Mouse (Mus musculus) forebrain, embryonic 15.5 days (tissue): ENCODE measurements around the gene Hectd1. TPM values are rescaled to one million over a fixed set of nuclear protein-coding genes. Genes with fewer than 3 reads are reported as not detected.

Source experiments
- ATAC-seq: fragments of 200-750 bp; cut with Nextera tagmentation; replicated peaks from 2 replicates; pipeline ENCODE4 v1.8.0; 2017; ENCODE audit warnings: mild to moderate bottlenecking, moderate TSS enrichment, moderate library complexity
- H3K27ac ChIP-seq: fragments of 300-500 bp; sonication (generic); replicated peaks from 2 replicates; pipeline ENCODE4 v1.5.1; 2015; ENCODE audit warnings: mild to moderate bottlenecking, inconsistent platforms
- H3K27me3 ChIP-seq: fragments of 300-500 bp; sonication (generic); 2 replicates; pipeline ENCODE4 v1.6.1; 2015; ENCODE audit warnings: inconsistent platforms
- H3K36me3 ChIP-seq: fragments of 300-500 bp; sonication (generic); 2 replicates; pipeline ENCODE4 v1.6.1; 2015; ENCODE audit warnings: mild to moderate bottlenecking, inconsistent platforms
- H3K4me1 ChIP-seq: fragments of 300-500 bp; sonication (generic); 2 replicates; pipeline ENCODE4 v1.6.1; 2015; ENCODE audit warnings: inconsistent platforms
- H3K4me2 ChIP-seq: fragments of 300-500 bp; sonication (generic); replicated peaks from 2 replicates; pipeline ENCODE4 v1.6.1; 2015; ENCODE audit warnings: mild to moderate bottlenecking, inconsistent platforms
- H3K4me3 ChIP-seq: fragments of 300-500 bp; sonication (generic); 2 replicates; pipeline ENCODE4 v1.5.1; 2015; ENCODE audit warnings: mild to moderate bottlenecking, inconsistent platforms
- H3K9ac ChIP-seq: fragments of 300-500 bp; sonication (generic); replicated peaks from 2 replicates; pipeline ENCODE4 v1.6.1; 2015; ENCODE audit warnings: mild to moderate bottlenecking, inconsistent platforms
- H3K9me3 ChIP-seq: fragments of 300-500 bp; sonication (generic); 2 replicates; pipeline ENCODE4 v1.6.1; 2016; ENCODE audit warnings: inconsistent platforms
- WGBS: fragments of 180-500 bp; shearing (Covaris S2); methylation state at CpG from one replicate; pipeline ENCODE4 v1.1.7; 2015; ENCODE audit warnings: mixed read lengths; 5-methylcytosine and 5-hydroxymethylcytosine counted together
- polyA plus RNA-seq: library from polyadenylated mRNA; unstranded; fragments of >200 nt; fragmentation: Nextera tagmentation; extraction: Ambion mirVana; gene quantifications from 2 replicates; pipeline ENCODE4 v1.2.1, GENCODE M21; 2015

Gene Hectd1
- polyA plus RNA-seq, 1 experiment from 2014 or later, result 42.7 TPM

DNA sequence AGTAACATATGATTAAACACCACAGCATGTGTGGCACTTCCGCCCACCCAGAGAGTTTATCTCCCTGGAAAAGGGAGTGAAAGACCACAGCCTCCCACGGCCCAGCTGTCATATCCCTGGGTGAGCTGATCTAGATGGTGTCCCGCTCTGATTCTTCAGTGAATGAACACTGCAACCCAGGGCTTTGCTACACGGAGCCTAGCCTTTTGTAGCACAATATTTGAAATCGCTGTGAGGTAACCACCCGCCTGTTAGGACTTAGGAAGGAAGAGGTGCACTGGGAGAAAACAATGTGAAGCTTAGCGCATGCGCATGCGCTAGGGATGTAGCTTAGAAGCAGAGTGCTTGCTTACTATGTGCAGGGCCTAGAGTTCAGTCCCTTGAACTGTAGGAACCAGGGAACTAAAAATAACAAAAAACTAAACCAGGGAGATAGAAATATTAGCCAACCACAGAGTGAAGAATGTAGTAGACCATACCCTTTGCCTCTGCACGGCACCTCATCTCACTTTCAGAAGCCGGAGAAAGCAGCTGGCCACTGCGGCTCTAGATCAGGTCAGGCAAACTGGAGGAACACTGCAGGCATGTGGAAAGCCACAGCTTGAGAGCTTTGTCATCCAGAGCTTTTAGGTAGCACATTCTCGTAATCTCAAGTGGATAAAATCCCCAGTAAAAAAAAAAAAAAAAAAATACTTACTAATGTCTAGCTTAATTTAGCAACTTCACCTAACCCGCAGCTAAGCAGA, 120.2 kb downstream of the Hectd1 start:
- H3K4me1 ChIP-seq, result no peaks in the 10 kb centered on the region
- WGBS, result 64% methylated on average over 14 of the region's 14 CpGs
- H3K4me3 ChIP-seq, result no peak overlapping the region
- H3K4me2 ChIP-seq, result no peak overlapping the region
- no peaks in the 10 kb centered on the region for H3K9me3 ChIP-seq
- no peaks in the 10 kb centered on the region for H3K27me3 ChIP-seq
- no peak for ATAC-seq
- H3K9ac ChIP-seq, result no peak overlapping the region
- H3K36me3 ChIP-seq, result no peaks in the 10 kb centered on the region
- no peak overlapping the region for H3K27ac ChIP-seq

DNA sequence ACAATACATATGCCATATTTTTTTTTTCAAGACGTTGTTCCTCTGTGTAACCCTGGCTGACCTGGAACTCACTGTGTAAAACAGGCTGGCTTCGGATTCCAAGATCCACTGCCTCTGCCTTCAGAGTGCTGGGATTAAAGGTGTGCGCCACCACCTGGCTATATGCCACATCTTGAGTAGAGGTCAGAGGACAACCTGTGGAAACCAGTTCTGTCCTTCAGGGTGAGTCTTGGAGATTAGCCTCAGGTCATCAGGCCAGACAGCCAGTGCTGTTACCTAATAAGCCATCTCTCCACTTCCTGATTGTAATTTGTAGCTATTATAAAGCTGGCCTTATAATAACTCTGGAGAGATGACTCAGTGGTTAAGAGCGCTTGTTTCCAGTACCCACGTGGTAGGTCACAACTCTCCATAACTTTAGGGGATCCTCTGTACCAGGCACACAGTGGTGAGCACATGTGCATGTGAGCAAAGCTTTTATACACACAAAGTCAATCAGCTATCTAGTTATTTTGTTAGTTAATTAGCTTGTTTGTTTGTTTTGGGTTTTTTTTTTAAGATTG, 122.6 kb downstream of the Hectd1 start:
- Histone ChIP-seq H3K4me3 (no peak overlapping the region), H3K4me2 (no peak overlapping the region), H3K27ac (no peak overlapping the region), H3K27me3 (no peaks in the 10 kb centered on the region), H3K36me3 (no peaks in the 10 kb centered on the region), H3K9me3 (no peaks in the 10 kb centered on the region), H3K9ac (no peak overlapping the region), H3K4me1 (no peaks in the 10 kb centered on the region)
- WGBS, result 88% methylated on average over 5 of the region's 5 CpGs
- no peak for ATAC-seq

DNA sequence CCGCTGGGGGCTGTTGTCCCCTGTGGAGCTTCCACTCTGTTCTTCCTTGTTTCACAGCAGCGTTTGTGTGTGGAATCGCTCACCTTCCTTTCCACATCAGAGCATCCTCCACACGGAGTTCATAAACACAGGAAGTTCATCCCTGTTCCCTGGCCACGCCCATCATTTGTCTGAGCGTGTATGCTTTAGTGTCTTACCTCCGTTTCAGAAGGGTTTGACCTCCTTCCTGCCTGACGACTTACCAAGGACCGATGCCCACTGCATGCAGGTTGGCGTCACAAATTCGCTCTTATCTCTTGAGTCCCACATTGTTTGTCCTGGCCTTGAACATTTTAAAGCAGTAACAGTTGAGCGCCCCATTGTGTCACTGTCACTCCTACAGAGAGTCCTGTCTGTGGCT, 123.6 kb downstream of the Hectd1 start:
- 87% methylated on average over 12 of the region's 12 CpGs for WGBS
- no peak for ATAC-seq
- no peaks in the 10 kb centered on the region for H3K4me1 ChIP-seq
- H3K36me3 ChIP-seq, result no peaks in the 10 kb centered on the region
- no peaks in the 10 kb centered on the region for H3K27me3 ChIP-seq
- H3K4me3 ChIP-seq, result no peak overlapping the region
- H3K4me2 ChIP-seq, result no peak overlapping the region
- no peaks in the 10 kb centered on the region for H3K9me3 ChIP-seq
- no peak overlapping the region for H3K9ac ChIP-seq
- no peak overlapping the region for H3K27ac ChIP-seq

DNA sequence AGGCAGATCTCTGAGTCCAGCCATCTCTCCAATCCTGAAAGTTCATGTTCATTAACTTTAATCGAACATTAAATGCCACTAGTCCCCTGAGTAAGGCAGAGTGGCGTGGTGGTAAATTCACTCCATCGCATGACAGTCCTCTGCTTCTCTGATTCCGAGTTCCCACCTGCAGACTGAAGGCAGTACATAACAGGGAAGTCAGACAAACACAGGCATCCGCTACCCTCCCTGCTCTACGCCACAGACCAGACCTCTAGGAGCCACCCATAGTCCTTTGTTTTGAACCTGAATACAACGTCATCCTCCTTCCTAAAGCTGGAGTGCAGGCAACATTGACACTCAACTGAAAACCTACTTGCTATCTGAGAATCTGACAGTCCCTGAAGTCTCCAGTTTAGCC, 124.8 kb downstream of the Hectd1 start:
- Histone ChIP-seq H3K4me1 (no peaks in the 10 kb centered on the region), H3K36me3 (no peaks in the 10 kb centered on the region), H3K9ac (no peak overlapping the region), H3K4me3 (no peak overlapping the region), H3K4me2 (no peak overlapping the region), H3K27ac (no peak overlapping the region), H3K9me3 (no peaks in the 10 kb centered on the region), H3K27me3 (no peaks in the 10 kb centered on the region)
- no peak for ATAC-seq
- 69% methylated on average over 7 of the region's 7 CpGs for WGBS

DNA sequence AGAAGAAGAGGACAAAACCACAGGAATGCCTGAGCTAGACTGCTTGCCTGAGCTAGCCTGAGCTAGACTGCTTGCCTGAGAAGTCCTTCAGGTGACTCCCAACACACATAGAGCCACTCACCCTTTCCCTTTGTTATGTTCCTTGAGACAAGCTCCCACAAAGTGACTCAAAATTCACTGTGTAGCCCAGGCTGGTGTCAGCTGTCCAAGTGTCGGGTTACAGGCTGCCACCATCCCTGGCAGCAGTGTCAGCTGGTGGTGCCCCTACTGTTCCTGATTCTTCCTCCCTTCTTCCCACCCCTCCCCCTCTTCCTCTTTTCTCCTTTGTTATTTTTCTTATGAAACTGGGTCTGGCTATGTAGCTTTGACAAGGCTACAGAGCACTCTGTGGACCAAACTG, 125.5 kb downstream of the Hectd1 start:
- Histone ChIP-seq H3K9ac (no peak overlapping the region), H3K36me3 (no peaks in the 10 kb centered on the region), H3K27me3 (no peaks in the 10 kb centered on the region), H3K9me3 (no peaks in the 10 kb centered on the region), H3K4me2 (no peak overlapping the region), H3K4me1 (no peaks in the 10 kb centered on the region), H3K4me3 (no peak overlapping the region), H3K27ac (no peak overlapping the region)
- 16% methylated on average over 1 of the region's 1 CpGs for WGBS
- ATAC-seq, result no peak

DNA sequence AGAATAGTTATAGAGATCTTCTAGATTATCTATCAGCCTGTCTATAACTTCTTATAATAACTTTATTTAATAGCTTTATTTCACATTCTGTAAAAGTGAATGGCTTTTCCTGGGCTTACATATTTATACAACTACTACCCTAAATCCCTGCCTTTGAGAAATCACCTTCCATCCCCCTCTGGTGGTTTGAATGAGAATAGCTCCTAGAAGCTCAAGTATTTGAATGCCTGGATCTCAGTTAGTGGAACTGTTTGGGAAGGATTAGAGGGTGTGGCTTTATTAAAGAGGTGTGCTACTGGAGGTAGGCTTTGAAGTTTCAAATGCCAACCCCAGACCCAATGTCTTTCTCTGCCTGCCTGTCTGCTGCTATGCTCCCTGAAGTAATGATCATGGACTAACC, 127.6 kb downstream of the Hectd1 start:
- Histone ChIP-seq H3K4me3 (no peak overlapping the region), H3K9me3 (no peaks in the 10 kb centered on the region), H3K4me1 (no peaks in the 10 kb centered on the region), H3K4me2 (no peak overlapping the region), H3K9ac (no peak overlapping the region), H3K27me3 (no peaks in the 10 kb centered on the region), H3K36me3 (no peaks in the 10 kb centered on the region), H3K27ac (no peak overlapping the region)
- ATAC-seq, result no peak

DNA sequence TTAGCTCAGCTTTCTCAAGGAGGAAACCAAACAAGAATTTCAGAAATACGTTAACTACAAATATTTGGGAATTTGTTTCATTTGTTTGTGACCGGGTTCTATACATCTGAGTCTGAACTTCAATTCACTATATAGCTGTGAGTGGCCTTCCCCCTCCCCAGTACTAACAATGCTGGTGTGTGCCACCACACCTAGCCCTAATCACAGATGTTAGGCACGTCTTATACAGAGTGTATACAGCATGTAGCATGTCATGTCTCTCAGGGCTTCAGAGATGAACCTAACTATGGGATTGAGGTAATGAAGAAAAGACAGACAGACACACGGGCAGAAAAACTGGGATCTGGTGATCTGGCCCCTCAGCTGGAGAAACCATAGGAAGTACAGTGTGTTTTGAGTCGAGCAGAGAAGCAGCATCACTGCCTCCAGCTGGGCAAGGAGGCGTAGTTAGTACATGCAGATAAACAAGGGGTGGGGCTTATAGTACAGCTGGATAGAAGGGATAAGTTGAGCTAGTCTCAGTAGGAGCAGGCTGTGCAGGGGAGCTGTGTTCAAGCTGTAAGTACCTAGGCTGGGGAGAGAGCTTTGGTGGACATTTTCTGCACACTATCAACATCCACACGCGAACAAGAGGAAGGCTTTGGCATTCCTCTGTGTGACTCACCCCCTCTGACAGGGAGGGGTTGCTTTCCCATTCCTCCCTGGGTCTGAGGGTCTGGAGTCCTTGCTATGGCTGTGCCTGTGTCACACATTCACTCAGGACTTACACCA, 129.5 kb downstream of the Hectd1 start:
- no peaks in the 10 kb centered on the region for H3K36me3 ChIP-seq
- no peak overlapping the region for H3K4me3 ChIP-seq
- no peaks in the 10 kb centered on the region for H3K27me3 ChIP-seq
- peak; percentile 48; the same call in 1 of the 2 replicates for ATAC-seq
- H3K4me2 ChIP-seq, result no peak overlapping the region
- 68% methylated on average over 8 of the region's 8 CpGs for WGBS
- no peaks in the 10 kb centered on the region for H3K9me3 ChIP-seq
- no peak overlapping the region for H3K27ac ChIP-seq
- H3K9ac ChIP-seq, result no peak overlapping the region
- no peaks in the 10 kb centered on the region for H3K4me1 ChIP-seq

DNA sequence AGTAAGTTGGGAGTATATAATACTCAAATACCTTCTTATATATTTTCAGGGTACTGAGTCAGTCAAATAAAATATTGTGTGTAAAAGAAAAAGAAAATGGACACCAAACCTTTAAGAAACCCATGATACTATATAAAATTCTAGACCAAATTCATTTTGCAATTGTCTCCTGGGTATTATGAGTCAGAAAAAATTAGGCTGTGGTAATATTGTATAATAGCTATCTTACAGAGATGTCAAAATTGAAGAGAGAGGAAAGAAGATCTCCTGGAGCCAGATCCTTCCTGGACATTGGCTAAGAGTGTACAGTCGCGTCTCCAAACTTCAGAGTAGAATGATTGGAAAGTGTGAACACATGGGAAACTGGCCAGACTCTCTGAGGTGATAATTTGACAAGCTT, 133.2 kb downstream of the Hectd1 start:
- no peak overlapping the region for H3K9ac ChIP-seq
- no peaks in the 10 kb centered on the region for H3K36me3 ChIP-seq
- no peak overlapping the region for H3K4me2 ChIP-seq
- no peak overlapping the region for H3K27ac ChIP-seq
- no peaks in the 10 kb centered on the region for H3K27me3 ChIP-seq
- no peak for ATAC-seq
- WGBS, result 78% methylated on average over 2 of the region's 2 CpGs
- no peak overlapping the region for H3K4me3 ChIP-seq
- H3K9me3 ChIP-seq, result no peaks in the 10 kb centered on the region
- peaks cover 4% of the 10 kb centered on the region; the same call in 1 of the 2 replicates for H3K4me1 ChIP-seq

DNA sequence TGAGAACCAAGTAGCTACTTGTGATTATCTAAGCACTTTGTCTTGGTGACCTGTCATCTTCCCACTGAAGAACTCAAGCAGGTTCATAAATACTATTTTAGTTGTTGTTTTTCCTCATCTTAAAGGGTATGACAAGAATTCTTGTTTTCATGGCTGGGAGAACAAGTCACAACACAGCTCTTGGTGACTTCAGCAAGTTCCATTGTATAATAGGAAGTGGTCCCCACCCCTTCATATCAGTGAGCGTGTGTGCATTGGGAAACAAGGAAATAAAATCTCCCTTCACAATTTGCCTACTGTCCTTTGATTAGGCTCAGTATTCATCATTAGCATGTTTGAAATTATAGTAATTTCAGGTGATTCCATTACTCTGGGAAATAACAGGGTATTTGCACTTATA, 134.4 kb downstream of the Hectd1 start:
- Histone ChIP-seq H3K4me1 (peaks cover 9% of the 10 kb centered on the region), H3K27me3 (no peaks in the 10 kb centered on the region), H3K9me3 (no peaks in the 10 kb centered on the region), H3K9ac (no peak overlapping the region), H3K4me3 (no peak overlapping the region), H3K27ac (no peak overlapping the region), H3K36me3 (no peaks in the 10 kb centered on the region), H3K4me2 (no peak overlapping the region)
- WGBS, result 94% methylated on average over 1 of the region's 1 CpGs
- no peak for ATAC-seq

DNA sequence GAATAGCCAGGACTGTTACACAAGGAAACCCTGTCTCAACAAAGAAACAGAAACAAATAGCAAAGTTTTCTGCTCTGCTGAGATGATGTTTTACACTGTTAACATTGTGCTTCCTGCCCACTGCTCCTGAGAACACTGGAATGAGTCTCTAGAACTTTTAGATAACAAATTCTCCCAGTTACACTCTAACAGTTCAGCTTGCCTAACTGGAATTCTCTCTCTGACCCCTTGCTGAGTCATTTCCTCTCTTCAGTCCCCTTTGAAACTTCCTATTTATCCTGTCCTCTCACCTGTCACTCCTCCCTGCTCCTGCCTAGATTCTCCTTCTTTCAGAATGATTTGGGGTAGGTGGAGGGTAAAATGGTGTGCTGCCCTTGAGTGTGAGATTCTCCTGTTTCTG, 135.2 kb downstream of the Hectd1 start:
- Histone ChIP-seq H3K27ac (no peak overlapping the region), H3K27me3 (no peaks in the 10 kb centered on the region), H3K4me3 (no peak overlapping the region), H3K4me1 (peaks cover 17% of the 10 kb centered on the region), H3K36me3 (no peaks in the 10 kb centered on the region), H3K4me2 (no peak overlapping the region), H3K9me3 (no peaks in the 10 kb centered on the region), H3K9ac (no peak overlapping the region)
- no peak for ATAC-seq
